Mouse (Mus musculus) C3H10T1/2 (cell line): ENCODE data around the gene Unk. TPM values are rescaled to one million over a fixed set of nuclear protein-coding genes. Genes with fewer than 3 reads are reported as not detected.

Experiments used
- polyA plus RNA-seq, 2 experiments: library from polyadenylated mRNA; unstranded; fragments of >200 nt; fragmentation: generic; extraction: Trizol; gene quantifications; one replicate each; pipeline ENCODE4 v1.2.1; 2012; ENCODE audit warnings: missing spikeins in 2 of 2

Gene Unk
- polyA plus RNA-seq, result 10 to 100 TPM in 1 of 2 experiments, 1 to 10 TPM in 1; 8.4 to 34.8 TPM

DNA sequence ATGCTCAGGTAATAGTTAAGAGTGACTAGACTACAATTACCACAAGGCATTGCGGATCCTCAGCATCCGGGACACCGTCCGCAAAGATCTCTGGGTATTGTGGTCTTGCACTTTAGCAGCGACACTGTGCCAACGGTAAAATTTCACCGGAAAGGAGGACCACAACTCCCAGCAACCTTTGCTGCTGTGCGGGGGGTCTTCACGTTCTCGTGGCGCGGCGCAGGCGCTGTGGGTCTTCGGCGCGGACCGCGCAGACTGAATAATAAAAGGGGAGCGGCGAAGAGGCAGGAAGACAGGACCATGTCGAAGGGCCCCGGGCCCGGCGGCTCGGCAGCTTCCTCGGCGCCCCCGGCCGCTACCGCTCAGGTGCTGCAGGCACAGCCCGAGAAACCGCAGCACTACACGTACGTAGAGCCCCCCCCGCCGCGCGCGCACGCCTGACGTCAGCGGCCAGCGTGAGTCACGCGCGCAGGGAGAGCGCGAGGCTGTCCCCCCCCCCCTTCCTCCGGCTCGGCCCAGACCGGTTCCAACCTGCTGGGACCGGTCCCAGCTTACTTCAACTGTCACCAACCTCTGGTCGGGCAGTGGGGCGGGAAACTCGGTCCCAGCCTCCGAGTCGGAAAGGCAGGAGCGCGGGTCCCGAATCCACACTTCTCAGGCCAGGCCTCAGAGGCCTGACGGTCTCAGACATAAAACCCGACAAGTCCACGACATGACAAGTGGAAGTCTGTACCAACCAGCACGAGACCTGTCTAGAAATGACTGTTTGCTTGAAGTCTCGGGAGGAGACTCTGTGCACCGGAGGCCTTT is at the start of gene Unk:
Gene Unk (plus strand): TSS at position 235 of the 810 bp plus-strand sequence.

DNA sequence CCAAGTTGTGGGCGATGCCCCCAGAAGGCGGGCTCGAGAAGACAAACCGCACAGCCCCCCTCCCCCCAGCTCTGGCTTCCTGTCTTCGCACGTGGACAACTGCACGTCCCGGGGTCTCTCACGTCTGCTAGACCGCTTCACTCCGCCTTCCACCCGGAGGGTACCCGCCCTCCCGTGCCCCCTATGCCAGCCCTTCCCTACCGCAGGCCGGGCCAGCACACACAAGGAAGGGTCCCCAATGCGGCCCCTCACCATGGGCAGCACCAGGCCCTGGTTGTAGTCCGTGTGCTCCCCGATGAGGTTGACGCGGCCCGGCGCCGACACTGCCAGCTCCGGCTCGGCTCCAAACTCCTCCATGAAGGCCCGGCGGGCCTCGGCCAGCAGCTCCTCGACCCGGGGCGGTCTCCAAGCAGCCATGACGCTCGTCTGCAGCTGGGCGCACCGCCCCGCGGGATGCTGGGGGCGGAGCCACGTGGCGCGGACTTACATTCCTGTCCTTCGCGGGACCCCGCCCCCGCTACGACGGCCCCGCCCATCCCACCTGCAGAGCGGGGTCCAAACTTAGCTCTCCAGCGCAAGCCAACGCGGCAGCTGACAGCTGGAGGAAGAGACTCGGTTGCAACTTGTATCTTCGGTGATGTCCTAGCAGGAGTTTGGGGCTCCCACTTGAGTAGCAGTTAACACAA is 17.7 kb upstream of the Unk start, which contains the start of gene Galk1:
Gene Galk1 (minus strand): TSS at position 458 of the 686 bp plus-strand sequence.

DNA sequence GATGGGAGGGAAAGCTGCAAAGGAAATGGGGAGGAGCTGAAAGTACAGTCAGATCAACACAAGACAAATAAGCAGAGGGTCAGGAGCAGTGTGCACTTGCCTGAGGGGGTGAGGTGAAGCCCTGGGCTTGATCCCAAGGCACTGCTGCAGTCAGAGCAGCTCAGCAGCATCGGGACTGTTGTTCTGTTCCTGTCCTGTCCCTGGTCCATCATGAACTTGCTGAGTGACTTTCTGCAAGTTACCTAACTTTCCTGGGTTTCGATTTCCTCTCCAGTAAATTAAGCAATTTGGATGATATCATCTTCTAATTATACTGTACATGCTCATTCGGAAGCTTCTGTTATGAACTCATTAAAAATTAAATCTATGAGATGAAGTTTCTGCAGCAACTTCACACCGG is 2.4 kb upstream of the Unk start, which contains the start of gene H3f3b:
Gene H3f3b (minus strand): TSS at position 207 of the 400 bp plus-strand sequence.

DNA sequence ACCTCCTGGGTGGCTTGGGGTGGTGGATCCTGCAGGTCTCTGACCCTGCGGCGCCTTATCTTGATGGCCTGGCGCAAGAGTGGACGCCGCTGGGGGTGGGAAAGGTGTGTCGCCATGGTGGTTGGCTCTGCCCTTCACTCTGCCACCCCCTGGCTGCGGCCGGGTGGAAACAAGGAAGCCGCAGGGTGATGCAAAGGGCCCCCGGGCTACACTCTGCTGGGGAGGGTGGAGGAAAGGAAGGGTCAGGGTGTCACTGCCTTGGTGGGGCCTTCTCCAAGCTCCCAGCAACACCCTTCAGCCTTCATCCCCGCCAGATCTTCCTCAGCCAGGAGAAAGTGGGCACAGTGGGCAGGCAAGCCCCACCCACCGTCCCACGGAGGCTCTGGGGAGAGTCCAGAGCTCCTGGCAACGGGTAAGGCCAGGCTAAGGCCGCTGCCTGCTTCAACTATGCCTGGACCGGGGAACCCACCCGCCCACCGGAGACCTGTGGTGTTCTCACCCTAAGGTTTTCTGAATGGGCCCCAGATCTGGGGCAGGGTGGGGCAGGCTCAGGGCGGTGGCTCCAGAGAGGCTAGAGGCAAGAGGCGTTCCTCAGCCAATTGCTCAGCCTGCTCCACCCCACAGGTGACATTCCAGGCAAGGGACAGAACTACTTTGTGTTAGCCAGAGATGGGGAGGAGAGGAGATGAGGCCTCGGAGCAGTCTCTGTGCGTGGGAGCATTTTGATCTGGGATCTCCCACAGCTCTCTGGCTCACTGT is 47.5 kb downstream of the Unk start, which contains the start of gene Unc13d:
Gene Unc13d (minus strand): TSS at position 516 of the 759 bp plus-strand sequence.

DNA sequence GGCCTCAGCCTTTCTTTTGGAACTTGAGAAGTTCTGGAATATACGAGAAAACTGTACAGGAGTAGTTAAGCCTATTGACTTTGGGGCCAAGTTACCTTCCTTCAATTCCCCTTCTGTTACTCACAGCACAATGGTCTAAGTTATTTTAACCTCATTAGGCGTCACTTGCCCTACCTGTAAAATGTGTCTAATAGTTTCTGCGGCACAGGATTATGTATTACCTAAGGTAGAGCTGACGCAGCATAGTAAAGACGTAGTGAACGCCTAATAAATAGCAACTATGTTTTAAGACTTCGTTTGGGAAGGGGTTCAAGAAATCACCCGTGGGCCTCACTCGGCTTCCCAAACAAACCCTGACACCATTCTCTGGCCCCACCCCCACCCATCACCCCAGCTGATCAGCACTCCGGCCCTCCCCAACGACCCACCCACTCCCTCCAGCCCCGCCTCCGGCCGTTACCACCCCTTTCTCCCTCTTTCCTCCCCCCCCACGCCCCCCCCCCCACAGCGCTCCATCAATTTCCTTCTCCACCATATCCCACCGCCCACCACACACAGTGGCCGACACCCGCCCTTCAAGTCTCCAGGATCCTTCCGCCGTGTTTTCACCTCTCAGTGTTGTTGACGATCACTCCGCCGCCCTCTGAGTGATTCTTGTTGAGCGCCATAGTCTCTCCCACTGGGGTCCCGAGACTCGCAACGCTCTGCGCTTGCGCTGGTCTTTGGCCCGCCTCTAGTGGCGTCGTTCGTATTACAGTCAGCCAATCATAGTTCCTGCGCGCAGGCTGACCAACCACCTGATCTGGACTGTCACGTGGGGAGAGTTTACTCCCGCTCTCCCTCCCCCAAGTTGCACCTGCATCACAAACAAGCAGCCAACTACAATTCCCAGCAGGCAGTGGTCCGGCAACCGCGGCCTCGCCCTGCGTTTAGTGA is 56.4 kb downstream of the Unk start, which contains the start of gene Wbp2:
Gene Wbp2 (minus strand): TSS at position 738 of the 936 bp plus-strand sequence.

Other genes with a start within 250 kb of the Unk start
- gene Caskin2, start 216.7 kb upstream of the Unk start, polyA plus RNA-seq, result 10 to 100 TPM in 1 of 2 experiments, 1 to 10 TPM in 1; 6.7 to 23.7 TPM
- 10 to 100 TPM; 29.4 to 37.0 TPM for gene Tsen54, start 215.6 kb upstream of the Unk start, polyA plus RNA-seq
- gene Llgl2, start 206.3 kb upstream of the Unk start, polyA plus RNA-seq, result 1 to 10 TPM; 2.5 to 5.7 TPM
- under 1 TPM in 1 of 2 experiments, not detected in 1; 0.01 TPM for gene Myo15b, start 171.9 kb upstream of the Unk start, polyA plus RNA-seq
- gene Smim5, start 130.4 kb upstream of the Unk start, polyA plus RNA-seq, result 1 to 10 TPM in 1 of 2 experiments, under 1 TPM in 1; 0.22 to 3.3 TPM
- gene Smim6, start 118.3 kb upstream of the Unk start, polyA plus RNA-seq, result under 1 TPM in 1 of 2 experiments, not detected in 1; 0.59 TPM
- gene Sap30bp, start 97.0 kb upstream of the Unk start, polyA plus RNA-seq, result 10 to 100 TPM; 45.5 to 82.8 TPM
- 10 to 100 TPM in 1 of 2 experiments, 1 to 10 TPM in 1; 8.6 to 17.7 TPM for gene Recql5, start 96.8 kb upstream of the Unk start, polyA plus RNA-seq
- 1 to 10 TPM in 1 of 2 experiments, under 1 TPM in 1; 0.50 to 5.1 TPM for gene Itgb4, start 55.6 kb upstream of the Unk start, polyA plus RNA-seq
- 100 to 1,000 TPM; 149 to 512 TPM for gene Galk1, start 17.6 kb upstream of the Unk start, polyA plus RNA-seq
- 1,000 to 10,000 TPM in 1 of 2 experiments, 100 to 1,000 TPM in 1; 518 to 1,136 TPM for gene H3f3b, start 2.4 kb upstream of the Unk start, polyA plus RNA-seq
- under 1 TPM; 0.48 to 0.70 TPM for gene Unc13d, start 47.6 kb downstream of the Unk start, polyA plus RNA-seq
- gene Wbp2, start 56.7 kb downstream of the Unk start, polyA plus RNA-seq, result 100 to 1,000 TPM; 134 to 264 TPM
- gene Trim47, start 96.9 kb downstream of the Unk start, polyA plus RNA-seq, result 100 to 1,000 TPM; 116 to 205 TPM
- 1 to 10 TPM; 2.1 to 5.7 TPM for gene Trim65, start 100.8 kb downstream of the Unk start, polyA plus RNA-seq
- 100 to 1,000 TPM in 1 of 2 experiments, 10 to 100 TPM in 1; 77.3 to 156 TPM for gene Mrpl38, start 108.5 kb downstream of the Unk start, polyA plus RNA-seq
- gene Fbf1, start 137.8 kb downstream of the Unk start, polyA plus RNA-seq, result 10 to 100 TPM; 18.7 to 71.2 TPM
- 10 to 100 TPM; 63.6 to 92.1 TPM for gene Ten1, start 168.5 kb downstream of the Unk start, polyA plus RNA-seq
- gene Acox1, start 168.7 kb downstream of the Unk start, polyA plus RNA-seq, result 10 to 100 TPM in 1 of 2 experiments, 1 to 10 TPM in 1; 8.6 to 44.2 TPM
- gene Evpl, start 207.8 kb downstream of the Unk start, polyA plus RNA-seq, result under 1 TPM; 0.02 to 0.27 TPM
- gene Srp68, start 243.9 kb downstream of the Unk start, polyA plus RNA-seq, result 100 to 1,000 TPM in 1 of 2 experiments, 10 to 100 TPM in 1; 62.3 to 111 TPM